Mouse (Mus musculus) hindbrain, embryonic 16.5 days (tissue): ENCODE results near the gene Slc35f5. TPM values are rescaled to one million over a fixed set of nuclear protein-coding genes. Genes with fewer than 3 reads are reported as not detected.
A peak's percentile ranks its signal among the peaks of the same experiment; 100 is the strongest.

Experiments
- ATAC-seq: fragments of 200-750 bp; cut with Nextera tagmentation; 2 replicates; pipeline ENCODE4 v1.8.0; 2017; ENCODE audit warnings: moderate TSS enrichment, moderate library complexity
- H3K27ac ChIP-seq: fragments of 300-500 bp; sonication (generic); 2 replicates; pipeline ENCODE4 v1.5.1; 2014; ENCODE audit warnings: low read depth, mild to moderate bottlenecking, control low read depth, low read length, moderate library complexity
- H3K27me3 ChIP-seq: fragments of 300-500 bp; sonication (generic); replicated peaks from 2 replicates; pipeline ENCODE4 v1.6.1; 2014; ENCODE audit warnings: low read length; ENCODE audit not compliant: control insufficient read depth, insufficient read depth
- H3K36me3 ChIP-seq: fragments of 300-500 bp; sonication (generic); 2 replicates; pipeline ENCODE4 v1.6.1; 2014; ENCODE audit warnings: mild to moderate bottlenecking, low read length, moderate library complexity, mixed read lengths; ENCODE audit not compliant: control insufficient read depth, insufficient read depth
- H3K4me1 ChIP-seq: fragments of 300-500 bp; sonication (generic); 2 replicates; pipeline ENCODE4 v1.6.1; 2014; ENCODE audit warnings: low read depth, low read length; ENCODE audit not compliant: control insufficient read depth, insufficient read depth
- H3K4me2 ChIP-seq: fragments of 300-500 bp; sonication (generic); 2 replicates; pipeline ENCODE4 v1.6.1; 2014; ENCODE audit warnings: mild to moderate bottlenecking, low read length, control low read depth, moderate library complexity
- H3K4me3 ChIP-seq: fragments of 300-500 bp; sonication (generic); 2 replicates; pipeline ENCODE4 v1.5.1; 2014; ENCODE audit warnings: mild to moderate bottlenecking, low read length, control low read depth, moderate library complexity
- H3K9ac ChIP-seq: fragments of 300-500 bp; sonication (generic); 2 replicates; pipeline ENCODE4 v1.6.1; 2014; ENCODE audit warnings: low read depth, mild to moderate bottlenecking, control low read depth, low read length, moderate library complexity
- H3K9me3 ChIP-seq: fragments of 300-500 bp; sonication (generic); 2 replicates; pipeline ENCODE4 v1.6.1; 2014; ENCODE audit warnings: mild to moderate bottlenecking, low read length, moderate library complexity; ENCODE audit not compliant: control insufficient read depth
- WGBS: fragments of 180-500 bp; shearing (Covaris S2); extraction: QIAGEN DNeasy Blood & Tissue Kit; methylation state at CpG from one replicate; pipeline ENCODE4 v1.1.7; 2014; 5-methylcytosine and 5-hydroxymethylcytosine counted together
- polyA plus RNA-seq: library from polyadenylated mRNA; unstranded; fragments of >200 nt; fragmentation: Nextera tagmentation; extraction: Ambion mirVana; gene quantifications from 2 replicates; pipeline ENCODE4 v1.2.1, GENCODE M21; 2015

Gene Slc35f5
- polyA plus RNA-seq, 1 experiment from 2014 or later = 36.3 TPM

DNA sequence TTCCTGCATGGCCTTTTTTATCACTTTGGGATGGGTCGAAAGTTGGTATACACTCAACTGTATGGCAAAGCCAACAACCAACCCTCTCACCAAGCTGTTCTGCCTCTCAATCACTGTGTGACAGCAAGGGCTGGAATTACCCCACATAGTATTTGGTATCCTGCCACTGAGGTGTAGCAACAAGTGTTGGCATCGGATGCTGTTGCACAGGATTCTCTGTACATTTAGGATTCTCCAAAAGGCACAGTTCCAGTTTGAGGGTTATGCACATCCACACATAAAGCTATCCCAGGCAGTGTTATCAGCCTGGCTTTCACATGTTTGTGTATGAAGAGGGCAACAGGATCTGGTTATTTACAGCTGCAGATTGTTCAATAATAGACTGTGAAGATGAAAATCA, 23.3 kb upstream of the Slc35f5 start:
- ATAC-seq = no peak
- no peaks in the 10 kb centered on the region for H3K9me3 ChIP-seq
- no peaks in the 10 kb centered on the region for H3K36me3 ChIP-seq
- no peak overlapping the region for H3K27ac ChIP-seq
- H3K4me2 ChIP-seq = no peak overlapping the region
- no peak overlapping the region for H3K4me3 ChIP-seq
- H3K27me3 ChIP-seq = no peaks in the 10 kb centered on the region
- no peak overlapping the region for H3K9ac ChIP-seq
- no peaks in the 10 kb centered on the region for H3K4me1 ChIP-seq
- 88% methylated on average over 2 of the region's 2 CpGs for WGBS

GRCm38 (mm10) chr1:125537776-125538175, 22.6 kb upstream of the Slc35f5 start:
- Histone ChIP-seq H3K4me2 (no peak overlapping the region), H3K27ac (no peak overlapping the region), H3K27me3 (no peaks in the 10 kb centered on the region), H3K9me3 (no peaks in the 10 kb centered on the region), H3K4me3 (no peak overlapping the region), H3K4me1 (no peaks in the 10 kb centered on the region), H3K36me3 (no peaks in the 10 kb centered on the region), H3K9ac (no peak overlapping the region)
- 87% methylated on average over 8 of the region's 8 CpGs for WGBS
- ATAC-seq = no peak

- no peak overlapping the region for H3K9ac ChIP-seq
- no peaks in the 10 kb centered on the region for H3K4me1 ChIP-seq
- 61% methylated on average over 2 of the region's 2 CpGs for WGBS
- no peak overlapping the region for H3K4me2 ChIP-seq
- H3K4me3 ChIP-seq = no peak overlapping the region
- no peaks in the 10 kb centered on the region for H3K36me3 ChIP-seq
- H3K27me3 ChIP-seq = no peaks in the 10 kb centered on the region
- H3K27ac ChIP-seq = no peak overlapping the region
- H3K9me3 ChIP-seq = no peaks in the 10 kb centered on the region
- no peak for ATAC-seq
Observed at GRCm38 (mm10) chr1:125539312-125539711, 21.1 kb upstream of the Slc35f5 start.

- Histone ChIP-seq H3K4me1 (no peaks in the 10 kb centered on the region), H3K4me2 (no peak overlapping the region), H3K27me3 (no peaks in the 10 kb centered on the region), H3K9me3 (no peaks in the 10 kb centered on the region), H3K36me3 (no peaks in the 10 kb centered on the region), H3K9ac (no peak overlapping the region), H3K4me3 (no peak overlapping the region), H3K27ac (peak overlapping the region; percentile 66; the same call in 1 of the 2 replicates)
- peak; percentile 64 for ATAC-seq
- 72% methylated on average over 7 of the region's 7 CpGs for WGBS
Observed at GRCm38 (mm10) chr1:125542008-125542999, 18.1 kb upstream of the Slc35f5 start.

DNA sequence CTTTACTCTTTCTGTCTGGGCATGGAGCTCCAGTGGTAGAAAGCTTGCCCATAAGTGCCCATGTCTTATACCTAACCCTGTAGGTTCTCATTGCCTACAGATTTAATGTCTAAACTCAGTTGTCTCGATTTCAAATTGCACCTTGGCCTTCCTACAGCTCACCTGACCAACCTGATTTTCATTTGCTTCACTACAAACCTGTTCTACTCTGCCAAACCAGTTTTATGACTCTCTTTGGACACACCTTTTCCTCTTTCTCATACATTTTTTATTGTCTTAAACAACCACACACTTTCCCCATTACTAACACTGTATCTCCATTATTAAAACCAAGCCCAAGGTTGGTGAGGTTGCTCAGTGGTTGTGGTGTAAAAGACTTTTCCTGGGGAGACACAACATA, 10.5 kb upstream of the Slc35f5 start:
- no peak overlapping the region for H3K4me3 ChIP-seq
- WGBS = 45% methylated on average over 1 of the region's 1 CpGs
- H3K9me3 ChIP-seq = no peaks in the 10 kb centered on the region

GRCm38 (mm10) chr1:125550359-125550758, 10.0 kb upstream of the Slc35f5 start:
- WGBS = 92% methylated on average over 1 of the region's 1 CpGs
- ATAC-seq = no peak
- no peak overlapping the region for H3K4me3 ChIP-seq
- H3K9ac ChIP-seq = no peak overlapping the region
- no peak overlapping the region for H3K4me2 ChIP-seq
- H3K9me3 ChIP-seq = no peaks in the 10 kb centered on the region
- no peaks in the 10 kb centered on the region for H3K36me3 ChIP-seq
- no peaks in the 10 kb centered on the region for H3K4me1 ChIP-seq
- no peaks in the 10 kb centered on the region for H3K27me3 ChIP-seq
- H3K27ac ChIP-seq = no peak overlapping the region

More for the DNA sequence above, 10.5 kb upstream of the Slc35f5 start:
- no peak overlapping the region for H3K27ac ChIP-seq
- ATAC-seq = no peak
- H3K4me2 ChIP-seq = no peak overlapping the region
- no peak overlapping the region for H3K9ac ChIP-seq
- H3K27me3 ChIP-seq = no peaks in the 10 kb centered on the region
- H3K4me1 ChIP-seq = no peaks in the 10 kb centered on the region
- no peaks in the 10 kb centered on the region for H3K36me3 ChIP-seq

DNA sequence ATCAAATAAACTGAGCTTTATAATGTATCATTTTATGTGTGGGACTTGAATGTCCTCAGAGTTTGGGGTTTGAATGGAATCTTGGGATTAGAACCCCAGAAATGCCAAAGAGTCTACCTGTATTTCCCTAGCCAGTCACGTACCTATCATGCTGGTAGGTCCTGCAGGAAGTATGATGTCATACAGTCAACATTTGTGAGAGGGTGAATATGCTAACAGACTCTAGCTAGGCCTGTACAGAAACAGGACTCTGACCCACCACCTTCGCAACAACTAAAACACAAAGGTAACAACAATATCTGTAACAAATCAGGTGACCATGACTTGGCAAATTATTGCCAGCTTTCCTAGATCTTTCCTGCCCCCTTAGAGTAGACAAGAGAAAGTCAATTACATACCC, 8.8 kb upstream of the Slc35f5 start:
- no peak overlapping the region for H3K4me3 ChIP-seq
- H3K4me1 ChIP-seq = no peaks in the 10 kb centered on the region
- no peak overlapping the region for H3K9ac ChIP-seq
- no peak overlapping the region for H3K27ac ChIP-seq
- no peak overlapping the region for H3K4me2 ChIP-seq
- ATAC-seq = no peak
- no peaks in the 10 kb centered on the region for H3K36me3 ChIP-seq
- no peaks in the 10 kb centered on the region for H3K27me3 ChIP-seq
- 97% methylated on average over 2 of the region's 2 CpGs for WGBS
- H3K9me3 ChIP-seq = no peaks in the 10 kb centered on the region

DNA sequence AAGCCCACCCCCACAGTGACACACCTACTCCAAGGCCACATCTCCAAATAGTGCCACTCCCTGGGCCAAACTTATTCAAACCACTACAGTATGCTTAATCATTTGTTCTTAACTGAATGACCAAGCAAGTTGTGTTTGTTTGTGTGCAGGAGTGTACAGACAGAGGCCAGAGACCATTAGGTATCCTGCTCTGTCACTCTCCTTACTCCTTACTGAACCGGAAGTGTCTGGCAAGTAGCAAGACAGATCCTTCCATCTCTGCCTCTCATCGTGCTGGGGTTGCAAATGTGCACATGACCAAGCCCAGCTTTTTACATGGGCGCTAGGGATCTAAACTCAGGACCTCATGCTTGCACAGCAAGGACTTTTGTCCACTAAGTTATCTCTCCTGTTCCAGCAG, 1.1 kb upstream of the Slc35f5 start:
- no peaks in the 10 kb centered on the region for H3K36me3 ChIP-seq
- H3K27me3 ChIP-seq = no peaks in the 10 kb centered on the region
- H3K4me2 ChIP-seq = no peak overlapping the region
- ATAC-seq = no peak
- no peak overlapping the region; the same call in 1 of the 2 replicates for H3K27ac ChIP-seq
- peaks cover 10% of the 10 kb centered on the region for H3K4me1 ChIP-seq
- WGBS = 84% methylated on average over 3 of the region's 3 CpGs
- no peak overlapping the region for H3K4me3 ChIP-seq
- no peak overlapping the region for H3K9ac ChIP-seq
- no peaks in the 10 kb centered on the region for H3K9me3 ChIP-seq

DNA sequence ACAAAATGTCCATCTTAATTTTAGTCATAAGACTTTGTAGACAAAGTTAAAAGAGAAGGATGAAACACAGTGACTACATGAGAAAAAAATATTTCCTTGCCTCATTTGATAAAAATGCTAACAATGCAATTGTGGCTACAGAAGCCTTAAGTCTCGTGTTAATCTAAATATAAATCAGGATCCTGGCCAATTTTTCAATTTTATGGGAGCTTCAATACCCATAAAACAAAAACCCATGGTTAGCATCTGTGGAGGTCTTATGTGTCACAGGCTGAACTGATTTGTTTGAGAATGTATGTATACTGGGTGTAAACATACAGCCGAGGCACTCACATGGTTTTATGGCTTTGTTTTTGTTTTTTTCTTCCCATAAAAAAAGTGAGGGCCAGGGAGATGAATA, 674 bp upstream of the Slc35f5 start:
- WGBS = 19% methylated on average over 2 of the region's 2 CpGs
- H3K9me3 ChIP-seq = no peaks in the 10 kb centered on the region
- no peaks in the 10 kb centered on the region for H3K27me3 ChIP-seq
- peak overlapping the region; percentile 95 for H3K27ac ChIP-seq
- ATAC-seq = no peak
- H3K9ac ChIP-seq = peak overlapping the region; percentile 97
- H3K4me2 ChIP-seq = peak overlapping the region; percentile 62
- peak overlapping the region; percentile 94 for H3K4me3 ChIP-seq
- H3K36me3 ChIP-seq = no peaks in the 10 kb centered on the region
- H3K4me1 ChIP-seq = peaks cover 10% of the 10 kb centered on the region
